Mouse (Mus musculus) CH12.LX (cell line): ENCODE results near the gene Pml.

Source experiments
- CHD2 ChIP-seq: IDR thresholded peaks from 2 replicates; pipeline ENCODE4 v1.6.1; 2011; ENCODE audit warnings: low read length, improper control_type of control experiment
- CTCF ChIP-seq, 2 experiments: IDR thresholded peaks in 1 of 2; conservative IDR thresholded peaks in 1 of 2; 2 replicates each; pipeline ENCODE4 v1.5.1; 2011 to 2012; ENCODE audit warnings: low read depth in 2 of 2, low read length in 2 of 2, improper control_type of control experiment in 1 of 2, inconsistent platforms in 1 of 2, mild to moderate bottlenecking in 1 of 2, moderate library complexity in 1 of 2
- GABPA ChIP-seq: IDR thresholded peaks from 2 replicates; pipeline ENCODE4 v1.6.1; 2012; ENCODE audit warnings: low read depth, low read length, improper control_type of control experiment, inconsistent platforms; ENCODE audit not compliant: insufficient replicate concordance
- IRF4 ChIP-seq: IDR thresholded peaks from 2 replicates; pipeline ENCODE4 v1.6.1; 2014; ENCODE audit warnings: low read depth, mild to moderate bottlenecking, inconsistent platforms, low read length, improper control_type of control experiment
- MAX ChIP-seq: IDR thresholded peaks from 2 replicates; pipeline ENCODE4 v1.6.1; 2011; ENCODE audit warnings: low read length, improper control_type of control experiment
- MYC ChIP-seq: IDR thresholded peaks from 2 replicates; pipeline ENCODE4 v1.6.1; 2011; ENCODE audit warnings: low read depth, mild to moderate bottlenecking, improper control_type of control experiment, low read length
- SIN3A ChIP-seq: IDR thresholded peaks from 2 replicates; pipeline ENCODE4 v1.6.1; 2012; ENCODE audit warnings: low read length, improper control_type of control experiment, inconsistent platforms
- ZC3H11A ChIP-seq: IDR thresholded peaks from 2 replicates; pipeline ENCODE4 v1.6.1; 2012; ENCODE audit warnings: low read depth, mild to moderate bottlenecking, inconsistent platforms, low read length, improper control_type of control experiment
- ZMIZ1 ChIP-seq: IDR thresholded peaks from 2 replicates; pipeline ENCODE4 v1.6.1; 2012; ENCODE audit warnings: low read depth, mild to moderate bottlenecking, inconsistent platforms, low read length, improper control_type of control experiment

DNA sequence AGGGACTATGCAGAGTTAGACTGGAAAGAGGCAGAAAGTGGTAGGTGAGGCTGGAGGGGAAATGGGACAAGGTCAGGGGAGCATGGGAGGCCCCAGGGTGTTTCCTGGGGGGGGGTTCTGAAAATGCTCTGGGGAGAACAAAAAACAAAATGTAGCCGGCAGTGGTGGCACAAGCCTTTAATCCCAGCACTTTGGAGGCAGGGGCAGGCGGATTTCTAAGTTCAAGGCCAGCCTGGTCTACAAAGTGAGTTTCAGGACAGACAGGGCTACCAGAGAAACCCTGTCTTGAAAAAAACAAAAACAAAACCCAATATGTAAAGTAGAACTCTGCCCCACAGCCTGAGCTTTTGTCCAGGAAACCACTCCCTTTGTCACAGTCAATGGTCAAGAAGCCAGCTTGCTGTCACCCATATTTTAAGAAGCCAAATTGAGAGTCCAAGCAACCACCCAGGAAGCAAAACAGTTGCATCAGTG is 22.5 kb upstream of the Pml start:
- no peak for TF ChIP-seq CTCF (conservative IDR thresholded peaks at IDR 0.05 in 1 of 2, IDR thresholded peaks at IDR 0.05 in 1 of 2; ENCODE audit: low read depth in 2 of 2, low read length in 2 of 2)
- no peak; the same call in 1 of the 2 replicates for TF ChIP-seq SIN3A
- no peak for TF ChIP-seq ZC3H11A
- TF ChIP-seq MAX: no peak
- TF ChIP-seq IRF4: no peak; the same call in 1 of the 2 replicates
- TF ChIP-seq CHD2: peak; percentile 59; the same call in 1 of the 2 replicates
- 0 out of 2 replicates have a peak, but pooled peaks have one; percentile 56 for TF ChIP-seq MYC
- TF ChIP-seq ZMIZ1: no peak
- TF ChIP-seq GABPA: no peak
